ENCODE assay signal across 9 mouse cellular contexts in genomic region chr19:23142427-23143073, GRCm38 (mm10). TPM values are rescaled to one million over a fixed set of nuclear protein-coding genes. Genes with fewer than 3 reads are reported as not detected.
DNase-seq lines count a peak whose midpoint lies in the region; ATAC-seq lines count a peak whose summit lies in the region.
"Had no signal": no experiment of that assay in that cellular context is flagged by ENCODE, and none has a peak within 500 bp of the region (broad histone marks: within the 10 kb centered on the region; RNA-seq: fewer than 3 reads in every experiment).

No protein-coding gene starts in this region.

- peaks cover 18% of the 10 kb centered on the region; the same call in 1 of the 2 replicates for H3K4me1 ChIP-seq in kidney, embryonic 14.5 days (ENCODE audit: control insufficient read depth, insufficient read depth, low read length)

- H3K9me3 ChIP-seq in kidney, embryonic 14.5 days (ENCODE audit: control insufficient read depth, low read length): no peaks in the 10 kb centered on the region

- H3K4me2 ChIP-seq in kidney, embryonic 14.5 days (replicated peaks; ENCODE audit: low read depth, low read length): peak overlapping the region; percentile 97

- H3K27me3 ChIP-seq in kidney, embryonic 14.5 days (ENCODE audit: control insufficient read depth, insufficient read depth, low read length): no peaks in the 10 kb centered on the region; the same call in none of the 2 replicates
- H3K27me3 ChIP-seq: Patski had no signal

- H3K4me3 ChIP-seq in kidney, embryonic 14.5 days (ENCODE audit: low read length): peak overlapping the region; percentile 52
- peak overlapping the region; percentile 41; the same call in 1 of the 2 replicates for H3K4me3 ChIP-seq in macrophage (ENCODE audit: inconsistent target)

- peak overlapping the region; percentile 69 for H3K9ac ChIP-seq in kidney, embryonic 14.5 days (ENCODE audit: low read depth, low read length)

- H3K36me3 ChIP-seq in kidney, embryonic 14.5 days (ENCODE audit: control insufficient read depth, insufficient read depth, low read length): no peaks in the 10 kb centered on the region
- H3K36me3 ChIP-seq in macrophage (ENCODE audit: inconsistent target): no peaks in the 10 kb centered on the region

- H3K27ac ChIP-seq in kidney, embryonic 14.5 days (ENCODE audit: low read depth, low read length): no peak overlapping the region
- no peak overlapping the region for H3K27ac ChIP-seq in macrophage

- WGBS in kidney, embryonic 14.5 days: 4% methylated on average over 19 of the region's 28 CpGs
- 13% methylated on average over 21 of the region's 28 CpGs for WGBS in macrophage (ENCODE audit: missing documents)

- H3K79me2 ChIP-seq in macrophage (ENCODE audit: inconsistent target): no peaks in the 10 kb centered on the region; the same call in 1 of the 2 replicates

- peak; percentile 70 for DNase-seq in cerebellum, adult 9-11 months
- no peak for DNase-seq in cerebellum, postnatal 4 days (ENCODE audit: low spot score in 2 of 2)
- peak; percentile 92 for DNase-seq in NIH3T3 (ENCODE audit: low read depth)
- DNase-seq in gastrocnemius, postnatal 10 days: peak; percentile 37
- no peak for DNase-seq in ovary, postnatal 14 days (ENCODE audit: low spot score)
- DNase-seq in layer of hippocampus, postnatal 25 days (ENCODE audit: extremely low spot score in 1 of 2, low spot score in 1 of 2): no peak

- ATAC-seq in kidney, embryonic 14.5 days (ENCODE audit: low FRiP score, low TSS enrichment): no peak
- ATAC-seq: Patski had no signal

RNA-seq across cellular contexts. Expression of gene Klf9, which starts 1.5 kb away (rescaled TPM):
- 10 to 100 TPM; 50.4 to 83.1 TPM for total RNA-seq in gastrocnemius, postnatal 10 days (2021)
- polyA plus RNA-seq in kidney, embryonic 14.5 days (2014; fragmentation: Nextera tagmentation; extraction: Ambion mirVana): 2.7 and 4.2 TPM in 2 replicates
- total RNA-seq in macrophage (2018; cell fraction: chromatin; rRNA removed): 1 to 10 TPM in 15 of 26 experiments, under 1 TPM in 10, not detected in 1; 0.15 to 5.0 (median 1.1) TPM
- total RNA-seq in macrophage (2018; cell fraction: cytosol; rRNA removed): 1 to 10 TPM in 18 of 26 experiments, under 1 TPM in 8; 0.53 to 5.8 (median 2.2) TPM
- total RNA-seq in macrophage (2018; cell fraction: nucleus; rRNA removed): 1 to 10 TPM in 19 of 26 experiments, under 1 TPM in 7; 0.55 to 6.4 (median 1.9) TPM
- polyA plus RNA-seq in macrophage (2018): 1.3 to 3.5 TPM (median 2.7 TPM) in 3 replicates
- total RNA-seq in layer of hippocampus, postnatal 25 days (2021): 100 to 1,000 TPM; 157 to 184 TPM

Comparison
In these comparisons a context has a peak if more than half of its experiments do, and no peak if none do; other contexts are left out.
1. DNase-seq: peak in cerebellum, adult 9-11 months (single experiment), NIH3T3 (single experiment) and gastrocnemius, postnatal 10 days (single experiment); none in cerebellum, postnatal 4 days (0 of 2), ovary, postnatal 14 days (single experiment) and layer of hippocampus, postnatal 25 days (0 of 2).